Mouse (Mus musculus) heart, embryonic 15.5 days (tissue): Measurements from ENCODE around the gene Galnt5. TPM values are rescaled to one million over a fixed set of nuclear protein-coding genes. Genes with fewer than 3 reads are reported as not detected.

ENCODE experiments used
- ATAC-seq: fragments of 200-750 bp; cut with Nextera tagmentation; replicated peaks from 2 replicates; pipeline ENCODE4 v1.8.0; 2017; ENCODE audit warnings: low read depth, moderate TSS enrichment; ENCODE audit not compliant: insufficient number of reproducible peaks, insufficient read depth, low FRiP score
- H3K27ac ChIP-seq: fragments of 300-500 bp; sonication (generic); 2 replicates; pipeline ENCODE4 v1.5.1; 2015; ENCODE audit warnings: mild to moderate bottlenecking, inconsistent platforms
- H3K27me3 ChIP-seq: fragments of 300-500 bp; sonication (generic); 2 replicates; pipeline ENCODE4 v1.6.1; 2015; ENCODE audit warnings: inconsistent platforms
- H3K36me3 ChIP-seq: fragments of 300-500 bp; sonication (generic); 2 replicates; pipeline ENCODE4 v1.6.1; 2015; ENCODE audit warnings: mild to moderate bottlenecking, inconsistent platforms
- H3K4me1 ChIP-seq: fragments of 300-500 bp; sonication (generic); replicated peaks from 2 replicates; pipeline ENCODE4 v1.6.1; 2015; ENCODE audit warnings: inconsistent platforms
- H3K4me2 ChIP-seq: fragments of 300-500 bp; sonication (generic); 2 replicates; pipeline ENCODE4 v1.6.1; 2015; ENCODE audit warnings: inconsistent platforms, mild to moderate bottlenecking, moderate library complexity
- H3K4me3 ChIP-seq: fragments of 300-500 bp; sonication (generic); 2 replicates; pipeline ENCODE4 v1.5.1; 2015; ENCODE audit warnings: mild to moderate bottlenecking, inconsistent platforms
- H3K9ac ChIP-seq: fragments of 300-500 bp; sonication (generic); 2 replicates; pipeline ENCODE4 v1.6.1; 2015; ENCODE audit warnings: mild to moderate bottlenecking, inconsistent platforms
- H3K9me3 ChIP-seq: fragments of 300-500 bp; sonication (generic); replicated peaks from 2 replicates; pipeline ENCODE4 v1.6.1; 2016; ENCODE audit warnings: inconsistent platforms
- WGBS: fragments of 180-500 bp; shearing (Covaris S2); methylation state at CpG from one replicate; pipeline ENCODE4 v1.1.7; 2015; ENCODE audit warnings: mixed read lengths; 5-methylcytosine and 5-hydroxymethylcytosine counted together
- polyA plus RNA-seq: library from polyadenylated mRNA; unstranded; fragments of >200 nt; fragmentation: Nextera tagmentation; extraction: Ambion mirVana; gene quantifications from 2 replicates; pipeline ENCODE4 v1.2.1, GENCODE M21; 2015

The Galnt5 gene
- 0.76 and 1.0 TPM in 2 replicates for polyA plus RNA-seq

DNA sequence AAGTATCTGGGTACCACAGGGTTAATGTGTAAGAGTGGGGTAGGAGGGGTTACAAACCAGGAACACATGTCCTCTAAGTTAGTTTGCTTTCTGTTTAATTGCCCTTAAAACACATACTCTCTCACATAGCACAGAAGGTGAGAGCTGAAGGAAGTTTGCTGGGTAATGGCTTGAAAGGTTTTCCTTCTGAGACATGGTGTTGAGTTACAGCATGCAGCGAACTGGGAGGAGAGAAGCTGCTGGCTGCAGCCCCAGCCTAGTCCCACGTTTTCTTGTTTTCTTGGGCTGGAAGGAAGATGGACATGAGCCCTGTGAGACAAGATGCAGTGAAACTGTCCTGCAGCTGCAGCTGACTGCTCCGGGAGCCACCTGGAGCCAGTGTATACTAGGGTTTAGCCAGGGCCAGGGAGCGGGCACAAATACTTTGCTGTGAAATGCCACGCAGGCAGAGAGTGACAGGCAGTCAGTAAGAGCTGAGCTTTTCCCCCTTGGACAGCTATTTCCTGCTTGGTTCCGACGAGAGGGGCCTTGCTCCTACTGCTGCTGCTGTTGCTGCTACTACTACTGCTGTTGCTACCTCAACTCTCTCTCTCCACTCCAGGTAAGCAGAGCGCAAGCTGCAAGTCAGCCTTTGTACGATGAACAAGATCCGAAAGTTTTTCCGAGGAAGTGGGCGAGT is at the start of gene Galnt5:
Galnt5 (plus strand) TSS at position 133 of the 679 bp plus-strand sequence.
- Histone ChIP-seq H3K27ac (peak within 1 kb of the TSS; percentile 53), H3K4me1 (peaks cover 12% of the 10 kb centered on the region), H3K9me3 (no peaks in the 10 kb centered on the region), H3K9ac (peak within 1 kb of the TSS; percentile 21; the same call in 1 of the 2 replicates), H3K4me2 (peak within 1 kb of the TSS; percentile 59), H3K36me3 (no peaks in the 10 kb centered on the region), H3K27me3 (no peaks in the 10 kb centered on the region), H3K4me3 (peak within 1 kb of the TSS; percentile 35)
- ATAC-seq = no peak
- WGBS = 34% methylated on average over 12 of the region's 12 CpGs

DNA sequence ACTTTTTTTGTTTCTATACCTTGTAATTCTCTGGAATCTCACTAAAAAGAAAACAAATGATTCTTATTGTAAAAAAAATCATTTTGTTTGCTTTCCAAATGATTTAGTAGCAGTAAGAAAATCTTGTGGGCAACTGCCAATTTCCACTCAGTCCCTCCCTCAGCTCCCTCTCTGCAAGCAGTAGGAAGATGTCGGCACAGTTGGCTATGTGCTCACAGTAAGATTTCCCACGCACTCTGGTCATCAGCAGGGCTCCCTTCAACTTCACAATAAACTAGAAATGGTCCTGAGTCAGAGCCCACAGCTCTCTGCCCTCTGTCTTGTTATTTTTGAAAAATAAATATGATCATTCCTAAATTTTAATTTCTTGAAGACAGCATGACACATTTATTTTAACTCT is 46.1 kb upstream of the Galnt5 start:
- no peak overlapping the region for H3K9ac ChIP-seq
- no peaks in the 10 kb centered on the region for H3K4me1 ChIP-seq
- H3K27ac ChIP-seq = no peak overlapping the region
- 54% methylated on average over 2 of the region's 2 CpGs for whole genome bisulfite sequencing
- H3K9me3 ChIP-seq = no peaks in the 10 kb centered on the region
- no peak overlapping the region for H3K4me3 ChIP-seq
- no peaks in the 10 kb centered on the region for H3K27me3 ChIP-seq
- no peak for ATAC-seq
- no peaks in the 10 kb centered on the region for H3K36me3 ChIP-seq
- H3K4me2 ChIP-seq = no peak overlapping the region

DNA sequence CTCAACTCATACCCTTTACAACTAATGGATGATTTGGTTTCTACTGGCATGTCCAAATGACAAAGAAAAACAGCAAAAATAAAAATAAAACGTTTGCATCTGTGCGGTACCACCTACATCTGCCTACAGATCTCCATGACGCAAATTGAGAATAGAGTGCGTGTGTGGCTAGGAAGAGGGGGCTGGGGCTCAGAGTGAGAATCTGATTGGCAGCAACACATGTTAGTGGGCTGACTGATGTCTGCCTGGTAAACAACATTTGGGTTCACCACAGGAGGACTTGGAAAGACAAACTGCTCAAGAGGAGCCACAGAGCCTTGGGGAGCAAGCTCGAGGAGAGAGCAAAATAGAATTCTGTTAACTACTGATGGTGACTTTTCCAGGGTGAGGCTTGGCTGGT is 36.9 kb upstream of the Galnt5 start:
- Histone ChIP-seq H3K9me3 (no peaks in the 10 kb centered on the region), H3K4me1 (no peaks in the 10 kb centered on the region), H3K36me3 (no peaks in the 10 kb centered on the region), H3K9ac (no peak overlapping the region), H3K27me3 (no peaks in the 10 kb centered on the region), H3K4me3 (no peak overlapping the region), H3K4me2 (no peak overlapping the region), H3K27ac (no peak overlapping the region)
- WGBS = 68% methylated on average over 5 of the region's 5 CpGs
- no peak for ATAC-seq

- H3K4me3 ChIP-seq = no peak overlapping the region
- no peak overlapping the region for H3K4me2 ChIP-seq
- H3K27me3 ChIP-seq = no peaks in the 10 kb centered on the region
- no peaks in the 10 kb centered on the region for H3K36me3 ChIP-seq
- no peaks in the 10 kb centered on the region for H3K9me3 ChIP-seq
- H3K9ac ChIP-seq = no peak overlapping the region
- H3K27ac ChIP-seq = no peak overlapping the region
- no peaks in the 10 kb centered on the region for H3K4me1 ChIP-seq
- ATAC-seq = no peak
Observed at GRCm38 (mm10) chr2:57982248-57982647, 15.4 kb upstream of the Galnt5 start.

DNA sequence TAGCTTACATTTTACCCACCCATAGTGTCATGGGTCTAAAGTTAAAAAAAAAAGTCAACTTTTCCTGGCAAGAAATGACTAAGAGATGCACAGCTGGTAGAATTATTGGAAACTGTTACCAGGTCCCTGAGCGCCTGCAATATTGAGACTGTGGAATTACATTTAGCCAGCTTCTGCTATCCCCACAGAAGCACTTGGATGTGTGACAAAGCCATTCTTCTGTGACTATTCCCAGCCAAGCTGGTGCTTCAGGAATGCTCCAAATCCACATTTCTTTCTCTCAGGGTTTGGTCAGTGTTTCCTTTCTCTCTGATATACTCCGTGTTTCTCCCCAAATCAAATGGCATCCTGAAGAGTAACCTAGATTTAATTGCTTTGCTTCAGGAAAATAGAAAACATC is 6.6 kb upstream of the Galnt5 start:
- Histone ChIP-seq H3K9me3 (no peaks in the 10 kb centered on the region), H3K4me1 (no peaks in the 10 kb centered on the region), H3K9ac (no peak overlapping the region), H3K36me3 (no peaks in the 10 kb centered on the region), H3K4me2 (no peak overlapping the region), H3K27ac (no peak overlapping the region), H3K4me3 (no peak overlapping the region), H3K27me3 (no peaks in the 10 kb centered on the region)
- no peak for ATAC-seq
- 78% methylated on average over 2 of the region's 2 CpGs for WGBS

- H3K4me2 ChIP-seq = no peak overlapping the region
- ATAC-seq = 0 out of 2 replicates have a peak, but pooled peaks have one; percentile 27
- 57% methylated on average over 3 of the region's 3 CpGs for WGBS
- H3K27ac ChIP-seq = no peak overlapping the region
- H3K4me3 ChIP-seq = no peak overlapping the region
- peaks cover 12% of the 10 kb centered on the region for H3K4me1 ChIP-seq
- H3K36me3 ChIP-seq = no peaks in the 10 kb centered on the region
- H3K27me3 ChIP-seq = no peaks in the 10 kb centered on the region
- H3K9ac ChIP-seq = no peak overlapping the region
- no peaks in the 10 kb centered on the region for H3K9me3 ChIP-seq
Observed at GRCm38 (mm10) chr2:58001497-58001896, 3.8 kb downstream of the Galnt5 start.

DNA sequence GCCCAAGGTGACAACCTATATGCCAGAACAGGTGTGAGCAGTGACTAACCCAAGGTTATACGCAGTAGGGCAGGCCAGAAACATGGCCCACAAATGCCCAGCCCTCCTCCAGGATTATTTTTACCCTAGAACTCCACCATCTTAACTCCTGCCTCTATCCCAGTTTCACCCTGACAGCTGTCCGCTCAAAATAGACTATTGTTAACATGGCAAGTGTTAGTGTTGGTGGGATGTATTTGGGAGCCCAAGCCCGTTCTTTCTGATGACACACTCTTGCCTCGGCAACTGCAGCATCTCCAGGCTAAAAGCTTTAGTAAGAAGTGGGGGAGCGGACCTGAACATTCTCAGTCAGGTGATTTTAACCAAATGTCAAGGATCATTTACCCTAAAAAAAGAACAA is 9.4 kb downstream of the Galnt5 start:
- Histone ChIP-seq H3K9ac (no peak overlapping the region), H3K27me3 (no peaks in the 10 kb centered on the region), H3K36me3 (no peaks in the 10 kb centered on the region), H3K9me3 (no peaks in the 10 kb centered on the region), H3K4me1 (no peaks in the 10 kb centered on the region), H3K27ac (no peak overlapping the region), H3K4me2 (no peak overlapping the region), H3K4me3 (no peak overlapping the region)
- no peak for ATAC-seq
- WGBS = 76% methylated on average over 5 of the region's 5 CpGs

DNA sequence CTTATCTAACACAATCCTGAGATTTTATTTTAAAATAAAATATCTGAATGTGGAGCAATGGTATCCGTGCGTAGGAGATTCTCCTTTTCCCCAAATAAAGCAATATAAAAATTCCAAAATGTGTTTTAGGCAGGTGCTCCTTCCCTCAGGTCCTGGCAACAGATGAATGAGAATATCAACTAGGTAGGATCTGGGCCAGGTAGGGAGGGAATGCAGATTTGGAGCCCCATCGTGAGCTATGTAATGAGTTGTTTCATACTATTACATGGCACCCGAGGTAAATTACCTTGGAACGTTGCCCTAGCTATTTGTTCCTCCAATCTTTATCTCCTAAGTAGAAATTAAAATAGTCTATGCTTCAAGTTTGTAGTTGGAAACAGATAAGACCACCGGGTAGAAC is 25.9 kb downstream of the Galnt5 start:
- H3K9me3 ChIP-seq = no peaks in the 10 kb centered on the region

DNA sequence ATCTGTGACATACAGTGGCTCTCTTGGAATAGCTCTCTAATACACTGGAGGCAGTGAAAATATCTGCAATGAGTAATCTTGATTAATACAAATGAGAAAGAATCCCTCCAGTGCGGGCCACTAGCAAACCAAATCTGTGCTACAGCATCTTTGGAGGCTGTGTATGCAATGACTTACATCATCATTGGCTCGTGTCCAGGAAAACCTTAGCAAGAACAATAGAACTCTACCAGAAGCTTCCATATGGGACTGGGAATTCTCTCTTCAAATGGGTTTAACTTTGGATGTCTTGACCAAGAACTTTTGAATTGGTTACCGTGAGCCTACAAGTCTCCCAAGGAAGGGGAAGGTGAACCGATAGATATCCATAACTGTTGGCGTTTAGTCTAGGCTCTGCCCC is 29.1 kb downstream of the Galnt5 start:
- WGBS = 75% methylated on average over 5 of the region's 5 CpGs

More for the DNA sequence above, 25.9 kb downstream of the Galnt5 start:
- Histone ChIP-seq H3K4me3 (no peak overlapping the region), H3K9ac (no peak overlapping the region), H3K27me3 (no peaks in the 10 kb centered on the region), H3K36me3 (no peaks in the 10 kb centered on the region), H3K4me2 (no peak overlapping the region), H3K27ac (no peak overlapping the region), H3K4me1 (no peaks in the 10 kb centered on the region)
- no peak for ATAC-seq
- WGBS = 80% methylated on average over 6 of the region's 6 CpGs

DNA sequence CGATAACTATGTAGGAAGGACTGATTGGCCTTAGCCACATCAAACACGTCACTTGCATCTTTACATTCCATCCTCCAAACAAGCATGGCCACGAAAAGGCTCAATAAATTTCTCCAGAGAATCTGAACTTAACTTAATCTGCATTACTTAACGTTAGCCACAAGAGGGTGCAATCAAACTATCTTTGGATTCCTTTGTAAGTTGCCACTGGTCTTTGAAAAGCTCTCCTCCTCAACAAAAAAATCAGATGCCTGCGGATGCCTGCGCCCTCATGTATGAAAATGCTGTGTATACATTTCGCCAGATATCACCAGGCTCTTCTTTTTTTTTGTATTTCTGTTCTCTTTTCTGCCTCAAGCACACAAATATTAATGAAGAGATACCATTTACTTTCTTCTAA is 31.7 kb downstream of the Galnt5 start:
- Histone ChIP-seq H3K4me1 (no peaks in the 10 kb centered on the region), H3K36me3 (no peaks in the 10 kb centered on the region), H3K4me2 (no peak overlapping the region), H3K27me3 (no peaks in the 10 kb centered on the region), H3K27ac (no peak overlapping the region), H3K9ac (no peak overlapping the region), H3K4me3 (no peak overlapping the region), H3K9me3 (no peaks in the 10 kb centered on the region)
- no peak for ATAC-seq
- WGBS = 25% methylated on average over 7 of the region's 7 CpGs

More for the DNA sequence above, 29.1 kb downstream of the Galnt5 start:
- Histone ChIP-seq H3K4me1 (no peaks in the 10 kb centered on the region), H3K27ac (no peak overlapping the region), H3K36me3 (no peaks in the 10 kb centered on the region), H3K9me3 (no peaks in the 10 kb centered on the region), H3K9ac (no peak overlapping the region), H3K27me3 (no peaks in the 10 kb centered on the region), H3K4me2 (no peak overlapping the region), H3K4me3 (no peak overlapping the region)
- ATAC-seq = no peak

- no peaks in the 10 kb centered on the region for H3K4me1 ChIP-seq
- no peaks in the 10 kb centered on the region for H3K36me3 ChIP-seq
- ATAC-seq = no peak
- no peak overlapping the region for H3K27ac ChIP-seq
- no peak overlapping the region for H3K9ac ChIP-seq
- H3K4me3 ChIP-seq = no peak overlapping the region
- WGBS = 63% methylated on average over 3 of the region's 3 CpGs
- H3K9me3 ChIP-seq = no peaks in the 10 kb centered on the region
- H3K27me3 ChIP-seq = no peaks in the 10 kb centered on the region
- H3K4me2 ChIP-seq = no peak overlapping the region
Observed at GRCm38 (mm10) chr2:58031431-58031830, 33.7 kb downstream of the Galnt5 start.

DNA sequence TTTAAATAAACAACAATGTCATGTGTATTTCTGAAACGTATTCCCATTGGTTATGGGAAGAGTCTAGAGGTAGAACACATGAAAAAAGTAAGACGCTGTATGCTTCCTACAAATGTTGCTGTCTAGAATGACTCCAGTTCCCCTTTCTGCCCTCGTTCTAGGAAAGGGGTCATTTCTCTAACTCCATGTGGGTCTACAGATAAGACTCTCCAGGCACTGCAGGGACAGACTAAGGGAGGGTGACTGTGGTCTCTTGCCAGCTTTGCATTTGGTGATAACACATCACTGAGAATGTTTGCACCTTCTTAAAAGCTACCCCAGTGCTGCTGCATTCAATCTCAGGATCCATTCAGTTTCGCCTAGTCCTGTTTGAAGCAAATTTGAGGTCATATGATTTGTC is 38.0 kb downstream of the Galnt5 start:
- Histone ChIP-seq H3K27me3 (no peaks in the 10 kb centered on the region), H3K9me3 (no peaks in the 10 kb centered on the region), H3K27ac (no peak overlapping the region), H3K4me3 (no peak overlapping the region), H3K36me3 (no peaks in the 10 kb centered on the region), H3K9ac (no peak overlapping the region), H3K4me2 (no peak overlapping the region), H3K4me1 (no peaks in the 10 kb centered on the region)
- 63% methylated on average over 4 of the region's 4 CpGs for WGBS
- no peak for ATAC-seq
